ENCODE assay signal across 18 mouse cellular contexts in the genomic region with DNA sequence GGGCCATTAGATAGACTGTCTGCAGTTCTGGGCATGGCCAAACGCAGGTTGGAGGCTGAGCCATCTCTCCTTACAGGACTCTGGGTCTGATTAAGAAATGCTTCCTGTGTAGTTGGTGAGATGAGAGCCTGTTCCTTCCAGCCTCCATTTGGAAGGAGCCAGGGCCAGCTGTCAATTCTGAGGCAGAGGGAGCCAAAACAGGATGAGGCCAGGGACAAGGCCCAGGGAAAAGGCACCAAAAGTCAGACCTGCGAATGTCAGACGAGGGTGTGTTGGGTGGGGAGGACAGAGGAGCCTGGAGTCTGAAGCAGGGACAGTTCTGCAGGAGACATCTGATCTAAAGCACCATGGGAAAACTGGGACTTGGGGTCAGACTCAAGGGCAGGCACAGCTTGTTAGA.
A peak's percentile ranks its signal among the peaks of the same experiment; 100 is the strongest.
DNase-seq lines count a peak whose midpoint lies in the region; ATAC-seq and TF ChIP-seq lines count a peak whose summit lies in the region.
"Had no signal": no experiment of that assay in that cellular context is flagged by ENCODE, and none has a peak within 500 bp of the region (broad histone marks: within the 10 kb centered on the region; RNA-seq: fewer than 3 reads in every experiment).

No protein-coding gene starts in this region.

- no peak overlapping the region for H3K9ac ChIP-seq in heart, embryonic 12.5 days
- no peak overlapping the region for H3K9ac ChIP-seq in lung, embryonic 14.5 days
- H3K9ac ChIP-seq: forebrain, postnatal 0 days; hindbrain, embryonic 14.5 days; lung, embryonic 15.5 days; midbrain, embryonic 12.5 days had no signal

- H3K27ac ChIP-seq in heart, embryonic 12.5 days (ENCODE audit: poor library complexity, severe bottlenecking): no peak overlapping the region
- peak overlapping the region; percentile 40; the same call in 1 of the 2 replicates for H3K27ac ChIP-seq in embryonic facial prominence, embryonic 10.5 days (replicated peaks)
- no peak overlapping the region for H3K27ac ChIP-seq in lung, embryonic 14.5 days (ENCODE audit: low read depth)
- H3K27ac ChIP-seq: hindbrain, embryonic 14.5 days; kidney, postnatal 0 days; layer of hippocampus, adult 2 months; lung, embryonic 15.5 days; midbrain, embryonic 12.5 days had no signal

- H3K4me1 ChIP-seq in heart, embryonic 12.5 days (replicated peaks): peaks cover 12% of the 10 kb centered on the region; the same call in 1 of the 2 replicates
- H3K4me1 ChIP-seq in embryonic facial prominence, embryonic 10.5 days: peaks cover 11% of the 10 kb centered on the region
- H3K4me1 ChIP-seq in lung, embryonic 14.5 days (ENCODE audit: insufficient read depth): peaks cover 3% of the 10 kb centered on the region; the same call in 1 of the 2 replicates

- no peak for TF ChIP-seq CTCF in lung, embryonic 14.5 days (IDR thresholded peaks at IDR 0.05; ENCODE audit: low read depth)

- H3K9me3 ChIP-seq in heart, embryonic 12.5 days (replicated peaks): no peaks in the 10 kb centered on the region
- H3K9me3 ChIP-seq in embryonic facial prominence, embryonic 10.5 days: no peaks in the 10 kb centered on the region
- H3K9me3 ChIP-seq in lung, embryonic 14.5 days (ENCODE audit: low read depth, low read length): no peaks in the 10 kb centered on the region
- H3K9me3 ChIP-seq: lung, embryonic 15.5 days; midbrain, embryonic 12.5 days had no signal

- no peaks in the 10 kb centered on the region for H3K27me3 ChIP-seq in heart, embryonic 12.5 days (replicated peaks)
- H3K27me3 ChIP-seq in embryonic facial prominence, embryonic 10.5 days (replicated peaks; ENCODE audit: low read depth, poor library complexity, severe bottlenecking): no peaks in the 10 kb centered on the region
- no peaks in the 10 kb centered on the region for H3K27me3 ChIP-seq in lung, embryonic 14.5 days (ENCODE audit: insufficient read depth, low read length)
- H3K27me3 ChIP-seq: lung, embryonic 15.5 days; midbrain, embryonic 12.5 days had no signal

- no peak overlapping the region for H3K4me2 ChIP-seq in heart, embryonic 12.5 days
- H3K4me2 ChIP-seq in lung, embryonic 14.5 days: no peak overlapping the region
- H3K4me2 ChIP-seq: hindbrain, embryonic 14.5 days; lung, embryonic 15.5 days; midbrain, embryonic 12.5 days had no signal

- H3K4me3 ChIP-seq in heart, embryonic 12.5 days: no peak overlapping the region
- no peak overlapping the region for H3K4me3 ChIP-seq in embryonic facial prominence, embryonic 10.5 days
- no peak overlapping the region for H3K4me3 ChIP-seq in lung, embryonic 14.5 days (ENCODE audit: low read depth, low read length)
- H3K4me3 ChIP-seq: layer of hippocampus, adult 2 months; lung, embryonic 15.5 days; midbrain, embryonic 12.5 days had no signal

- WGBS in heart, embryonic 12.5 days: 42% methylated on average over 3 of the region's 3 CpGs
- 51% methylated on average over 3 of the region's 3 CpGs for WGBS in embryonic facial prominence, embryonic 10.5 days
- WGBS in lung, embryonic 14.5 days: 40% methylated on average over 3 of the region's 3 CpGs

- ATAC-seq in heart, embryonic 12.5 days (ENCODE audit: insufficient number of reproducible peaks, low FRiP score): no peak
- ATAC-seq in lung, embryonic 14.5 days (ENCODE audit: insufficient read depth): no peak
- no peak for ATAC-seq in megakaryocyte, adult 5-6 weeks (ENCODE audit: poor library complexity, severe bottlenecking)
- ATAC-seq: forebrain, postnatal 0 days had no signal

- DNase-seq in adrenal gland, postnatal 14 days: peak; percentile 10
- DNase-seq in adrenal gland, adult 18-20 months (ENCODE audit: low spot score in 2 of 2): no peak
- peak; percentile 93 for DNase-seq in heart, adult 11 months
- peak; percentile 30 for DNase-seq in embryonic facial prominence, embryonic 10.5 days (ENCODE audit: low spot score)
- DNase-seq in lung, embryonic 14.5 days: peak; percentile 18
- no peak for DNase-seq in kidney, postnatal 14 days
- DNase-seq: adrenal gland, adult 8-10 months; forebrain, postnatal 0 days; kidney, adult 11 months; left cerebral cortex, postnatal 4 days; thymus, postnatal 4 days had no signal

- H3K36me3 ChIP-seq in heart, embryonic 12.5 days: no peaks in the 10 kb centered on the region
- no peaks in the 10 kb centered on the region for H3K36me3 ChIP-seq in embryonic facial prominence, embryonic 10.5 days (replicated peaks)
- no peaks in the 10 kb centered on the region for H3K36me3 ChIP-seq in lung, embryonic 14.5 days (ENCODE audit: insufficient read depth)
- H3K36me3 ChIP-seq: lung, embryonic 15.5 days; midbrain, embryonic 12.5 days had no signal

Comparison
In these comparisons a context has a peak if more than half of its experiments do, and no peak if none do; other contexts are left out.
1. DNase-seq: peak in adrenal gland, postnatal 14 days (single experiment), heart, adult 11 months (single experiment), embryonic facial prominence, embryonic 10.5 days (single experiment) and lung, embryonic 14.5 days (single experiment); none in adrenal gland, adult 18-20 months (0 of 2) and kidney, postnatal 14 days (single experiment).